Mouse (Mus musculus) C2C12 (cell line): ENCODE measurements at regions not wholly inside any gene's neighbourhood (a gene's known extent, or its start where the extent isn't known, plus 50 kb on each side); places are given as distances from the start of the nearest gene placed in this dataset.

Experiments
- H3K27me3 ChIP-seq: one replicate; pipeline ENCODE4 v1.6.1; 2011; ENCODE audit not compliant: control insufficient read depth, insufficient read depth, insufficient read length
- H3K36me3 ChIP-seq: one replicate; pipeline ENCODE4 v1.6.1; 2011; ENCODE audit not compliant: control insufficient read depth, insufficient read depth
- H3K4me3 ChIP-seq: one replicate; pipeline ENCODE4 v1.5.1; 2011; ENCODE audit warnings: mild to moderate bottlenecking, control low read depth; ENCODE audit not compliant: poor library complexity, insufficient read depth, severe bottlenecking
- H3K79me2 ChIP-seq: one replicate; pipeline ENCODE4 v1.6.1; 2011; ENCODE audit not compliant: control insufficient read depth, insufficient read depth
- H3K79me3 ChIP-seq: one replicate; pipeline ENCODE4 v1.6.1; 2011; ENCODE audit warnings: low read depth, control low read depth
- H3ac ChIP-seq: one replicate; pipeline ENCODE3; 2011; ENCODE audit warnings: low read depth; ENCODE audit not compliant: control insufficient read depth, insufficient read length
- CEBPB ChIP-seq: IDR thresholded peaks from one replicate; pipeline ENCODE4 v1.6.1; 2011; ENCODE audit warnings: low read depth, mild to moderate bottlenecking, control low read depth, moderate library complexity
- CTCF ChIP-seq: IDR thresholded peaks from one replicate; pipeline ENCODE4 v1.5.1; 2011; ENCODE audit not compliant: control insufficient read depth, insufficient read depth, insufficient read length
- FOSL1 ChIP-seq: IDR thresholded peaks from one replicate; pipeline ENCODE4 v1.8.0; 2011; ENCODE audit warnings: mild to moderate bottlenecking, low read length; ENCODE audit not compliant: poor library complexity, insufficient read depth, severe bottlenecking
- MAX ChIP-seq: IDR thresholded peaks from one replicate; pipeline ENCODE4 v1.6.1; 2011; ENCODE audit warnings: mild to moderate bottlenecking, control low read depth
- MYOD1 ChIP-seq: IDR thresholded peaks from one replicate; pipeline ENCODE4 v1.6.1; 2011; ENCODE audit warnings: low read depth; ENCODE audit not compliant: control insufficient read depth, insufficient read length
- MYOG ChIP-seq: IDR thresholded peaks from one replicate; pipeline ENCODE4 v1.6.1; 2011; ENCODE audit not compliant: control insufficient read depth, insufficient read length; ENCODE audit errors: extremely low read depth
- USF1 ChIP-seq: IDR thresholded peaks from one replicate; pipeline ENCODE4 v1.6.1; 2011; ENCODE audit warnings: low read depth, mild to moderate bottlenecking, control low read depth, moderate library complexity

DNA sequence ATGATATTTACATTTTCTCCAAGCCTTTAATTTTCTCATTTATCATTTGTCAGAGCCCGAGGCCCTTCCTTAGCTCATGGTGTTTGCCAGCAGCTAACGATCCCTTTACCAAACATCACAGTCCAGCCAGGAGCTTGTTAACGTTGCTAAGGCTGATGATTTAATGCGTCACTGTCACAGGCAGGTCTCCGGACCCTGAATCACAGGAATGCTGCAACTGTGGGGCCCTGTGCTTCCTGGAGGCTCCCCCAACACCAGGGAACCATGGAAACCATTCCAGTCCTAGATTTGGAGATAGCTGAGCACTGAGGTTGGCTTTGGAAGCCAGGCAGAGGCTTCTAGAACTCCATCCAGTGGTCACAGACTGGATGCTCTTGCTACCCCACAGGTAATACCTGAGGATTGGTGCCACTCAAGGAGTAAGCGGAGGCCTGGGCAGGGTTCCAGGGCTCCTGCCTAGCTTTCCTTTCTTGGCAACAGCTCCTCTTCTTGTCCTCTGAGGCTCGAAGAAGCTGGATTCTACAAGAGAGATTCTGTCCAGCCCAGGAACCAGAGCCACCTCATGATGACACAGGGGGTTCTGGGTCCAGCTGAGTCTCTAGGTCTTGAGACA, 94.0 kb upstream of the Sulf2 start:
- no peaks in the 10 kb centered on the region for H3K79me3 ChIP-seq
- no peaks in the 10 kb centered on the region for H3K36me3 ChIP-seq
- TF ChIP-seq CTCF (no peak), MYOD1 (no peak), MAX (no peak), CEBPB (no peak)
- H3K27me3 ChIP-seq = peaks cover 19% of the 10 kb centered on the region
- no peak overlapping the region for H3ac ChIP-seq
- no peak overlapping the region for H3K4me3 ChIP-seq
- H3K79me2 ChIP-seq = no peaks in the 10 kb centered on the region

DNA sequence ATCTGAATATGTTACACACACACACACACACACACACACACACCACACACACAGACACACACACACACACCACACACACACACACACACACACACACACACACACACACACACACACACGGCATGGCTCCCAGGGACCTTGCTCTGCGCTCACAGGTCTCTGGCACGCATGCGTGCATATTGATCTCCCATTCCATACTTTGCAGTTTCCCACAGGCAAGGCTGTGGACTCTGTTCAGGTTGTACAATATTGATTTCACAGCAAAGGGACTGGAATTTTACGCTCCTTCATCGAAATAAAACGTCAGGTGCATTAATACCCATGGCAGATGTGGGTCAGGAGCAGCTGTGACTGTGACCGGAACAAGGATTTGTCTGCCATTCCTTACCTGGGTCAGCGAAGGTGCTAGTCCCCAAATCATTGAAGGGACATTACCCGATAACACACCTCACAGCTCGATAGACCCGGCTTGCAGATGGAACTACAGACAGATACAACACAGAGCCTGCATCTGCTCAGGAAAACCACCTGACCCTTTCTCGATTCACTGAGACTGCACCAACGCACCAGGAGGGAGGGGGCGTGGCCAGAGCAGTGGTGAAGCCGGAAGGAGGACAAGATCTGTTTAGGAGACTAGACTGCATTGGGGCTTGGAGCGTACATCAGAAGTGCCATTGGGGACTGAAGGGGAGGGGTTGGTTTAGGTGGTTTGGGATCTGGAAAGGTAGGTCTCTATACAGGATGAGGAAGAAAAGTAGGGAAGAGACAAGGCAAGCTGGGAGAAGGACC, 91.1 kb upstream of the Sulf2 start:
- no peak overlapping the region for H3ac ChIP-seq
- H3K36me3 ChIP-seq = no peaks in the 10 kb centered on the region
- H3K79me2 ChIP-seq = no peaks in the 10 kb centered on the region
- H3K27me3 ChIP-seq = peaks cover 29% of the 10 kb centered on the region
- H3K4me3 ChIP-seq = no peak overlapping the region
- H3K79me3 ChIP-seq = no peaks in the 10 kb centered on the region
- no peak for TF ChIP-seq MAX
- TF ChIP-seq CEBPB = no peak
- no peak for TF ChIP-seq FOSL1
- TF ChIP-seq MYOG = no peak
- no peak for TF ChIP-seq USF1
- TF ChIP-seq MYOD1 = no peak
- TF ChIP-seq CTCF = no peak

DNA sequence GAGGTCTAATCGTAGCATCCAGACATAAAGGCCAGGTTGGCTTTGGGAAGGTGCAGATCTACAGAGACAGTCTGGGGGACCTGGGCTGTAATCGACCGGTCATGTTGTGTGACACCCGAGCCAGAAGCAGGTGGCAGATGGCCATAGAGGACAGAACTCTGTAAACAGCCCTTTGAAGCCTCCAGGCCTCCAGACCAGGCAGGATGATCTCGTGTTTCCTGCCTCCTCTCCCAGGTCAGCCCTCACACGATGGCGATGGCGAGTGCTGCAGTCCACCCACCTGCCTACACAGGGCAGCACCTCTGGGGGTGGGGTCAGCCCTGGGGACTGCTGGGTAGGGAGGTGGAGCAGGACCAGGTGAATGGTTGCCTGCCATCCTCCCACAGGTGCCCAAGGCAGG, 89.8 kb upstream of the Sulf2 start:
- Histone ChIP-seq H3ac (no peak overlapping the region), H3K4me3 (no peak overlapping the region), H3K79me3 (no peaks in the 10 kb centered on the region), H3K36me3 (no peaks in the 10 kb centered on the region), H3K27me3 (peaks cover 29% of the 10 kb centered on the region), H3K79me2 (no peaks in the 10 kb centered on the region)
- TF ChIP-seq CTCF (no peak), MAX (no peak), MYOD1 (no peak), FOSL1 (no peak), USF1 (no peak), MYOG (no peak), CEBPB (no peak)

DNA sequence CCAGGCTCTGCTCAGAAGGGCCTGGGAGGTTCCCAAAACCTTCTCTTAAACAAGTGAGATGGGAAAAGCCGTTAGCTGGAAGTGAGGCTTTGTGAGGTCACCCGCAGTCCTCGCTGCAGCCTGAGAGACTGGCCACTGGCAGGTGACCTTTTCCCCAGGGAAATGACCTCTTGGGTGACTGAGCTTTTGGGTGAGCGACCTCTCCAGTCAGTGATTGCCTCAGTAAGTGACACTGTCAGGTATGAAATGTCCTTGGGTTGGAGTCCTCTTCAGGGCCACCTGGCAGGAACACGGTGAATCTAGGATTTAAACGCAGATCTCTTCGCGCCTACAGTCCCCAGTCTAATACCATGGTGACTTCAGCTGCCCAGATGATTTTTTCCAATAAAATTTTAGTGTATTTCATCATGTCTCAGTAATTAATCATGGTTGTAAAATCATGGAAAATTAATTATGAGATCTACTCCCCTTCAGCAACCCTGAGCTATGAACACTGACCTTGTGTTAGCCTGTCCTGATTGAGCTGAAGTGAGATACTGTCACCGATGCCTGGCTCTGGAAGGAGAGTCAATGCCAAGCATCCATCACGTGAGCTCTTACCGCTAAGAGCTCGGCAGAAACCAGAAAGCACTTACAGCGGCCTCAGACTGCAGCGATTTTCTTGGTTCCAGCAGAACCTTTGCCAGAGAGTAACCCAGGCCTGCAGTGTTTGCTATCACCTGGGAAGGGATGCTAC, 87.5 kb upstream of the Sulf2 start:
- TF ChIP-seq CTCF (no peak), USF1 (no peak), MYOG (no peak), CEBPB (no peak), FOSL1 (no peak), MAX (no peak), MYOD1 (no peak)
- Histone ChIP-seq H3ac (no peak overlapping the region), H3K27me3 (peaks cover 24% of the 10 kb centered on the region), H3K79me2 (no peaks in the 10 kb centered on the region), H3K36me3 (no peaks in the 10 kb centered on the region), H3K4me3 (no peak overlapping the region), H3K79me3 (no peaks in the 10 kb centered on the region)

DNA sequence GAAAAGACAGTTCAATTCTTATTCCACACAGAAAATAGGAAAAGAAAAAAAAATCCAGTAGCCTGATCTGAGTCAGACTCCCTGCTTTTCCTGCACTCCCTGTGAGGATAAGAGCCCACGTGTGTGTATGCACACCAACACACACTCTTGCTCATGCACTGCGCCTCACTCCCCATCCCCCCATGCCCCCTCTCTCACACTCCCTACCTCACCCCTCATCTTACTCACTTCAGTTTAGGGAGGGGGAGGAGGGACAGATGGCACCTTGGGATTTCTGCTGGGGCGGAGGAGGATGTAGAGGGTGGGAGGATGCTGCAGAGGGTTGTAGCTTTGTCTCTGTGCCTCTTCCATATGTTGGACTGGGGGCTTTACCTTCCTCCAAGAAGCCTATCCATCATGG, 85.8 kb upstream of the Sulf2 start:
- Histone ChIP-seq H3K27me3 (peaks cover 20% of the 10 kb centered on the region), H3ac (no peak overlapping the region), H3K79me3 (no peaks in the 10 kb centered on the region), H3K36me3 (no peaks in the 10 kb centered on the region), H3K79me2 (no peaks in the 10 kb centered on the region), H3K4me3 (no peak overlapping the region)
- TF ChIP-seq CEBPB (no peak), USF1 (no peak), MAX (no peak)

DNA sequence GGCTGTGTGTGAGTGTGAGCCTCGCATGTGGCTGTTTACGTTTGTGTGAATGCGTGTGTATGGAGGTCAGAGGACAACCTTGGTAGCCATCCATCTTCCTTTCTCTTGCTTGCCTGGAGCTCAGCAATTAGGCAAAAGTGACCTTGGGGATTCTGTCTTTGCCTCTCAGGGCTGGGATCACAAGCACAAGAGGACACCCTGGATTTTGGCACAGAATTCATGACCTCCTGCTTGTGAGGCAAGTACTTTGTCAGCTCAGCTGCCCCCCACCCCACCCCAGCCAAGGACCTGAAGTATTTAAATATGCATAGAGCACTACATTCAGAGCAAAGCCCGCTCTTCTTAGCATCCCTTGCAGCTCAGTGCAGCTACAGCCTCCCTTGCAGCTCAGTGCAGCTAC, 84.6 kb upstream of the Sulf2 start:
- H3K79me2 ChIP-seq = no peaks in the 10 kb centered on the region
- H3K27me3 ChIP-seq = peaks cover 16% of the 10 kb centered on the region
- H3K79me3 ChIP-seq = no peaks in the 10 kb centered on the region
- TF ChIP-seq MYOG = no peak
- TF ChIP-seq USF1 = no peak
- TF ChIP-seq FOSL1 = no peak
- no peak for TF ChIP-seq MAX
- no peak for TF ChIP-seq CTCF
- H3K4me3 ChIP-seq = no peak overlapping the region
- no peaks in the 10 kb centered on the region for H3K36me3 ChIP-seq
- H3ac ChIP-seq = no peak overlapping the region
